Mouse (Mus musculus): ENCODE results near the gene Gm17509. TPM values are rescaled to one million over a fixed set of nuclear protein-coding genes. Genes with fewer than 3 reads are reported as not detected.

The Gm17509 gene
- polyA plus RNA-seq, 1 experiment, result not detected

- TF ChIP-seq CTCF (IDR thresholded peaks at IDR 0.05; ENCODE audit: low read depth, low read length) (no peak), POLR2A (IDR thresholded peaks at IDR 0.05; ENCODE audit: borderline replicate concordance, low read depth, low read length) (no peak)
- H3K27ac ChIP-seq (ENCODE audit: insufficient read depth, low read depth, low read length), result peak overlapping the region; percentile 88
- peak overlapping the region; percentile 32 for H3K4me3 ChIP-seq (ENCODE audit: insufficient read depth, low read length)
- peaks cover 17% of the 10 kb centered on the region for H3K4me1 ChIP-seq (ENCODE audit: control insufficient read depth, insufficient read depth, low read length)
Measured at GRCm38 (mm10) chr13:117211386-117211875, 9.4 kb downstream of the Gm17509 start.

- no peak for TF ChIP-seq CTCF (IDR thresholded peaks at IDR 0.05; ENCODE audit: low read depth, low read length)
- TF ChIP-seq POLR2A (IDR thresholded peaks at IDR 0.05; ENCODE audit: borderline replicate concordance, low read depth, low read length), result no peak
- Histone ChIP-seq H3K27ac (ENCODE audit: insufficient read depth, low read depth, low read length) (no peak within 1 kb of the TSS), H3K4me1 (ENCODE audit: control insufficient read depth, insufficient read depth, low read length) (peaks cover 19% of the 10 kb centered on the region), H3K4me3 (ENCODE audit: insufficient read depth, low read length) (no peak within 1 kb of the TSS)
Measured at GRCm38 (mm10) chr13:117208236-117208635, 12.6 kb downstream of the Gm17509 start, which contains the start of gene Emb. Gene Emb (plus strand): TSS chr13:117208536.

GRCm38 (mm10) chr13:117206066-117206465 lies 14.8 kb downstream of the Gm17509 start:
- Histone ChIP-seq H3K4me1 (ENCODE audit: control insufficient read depth, insufficient read depth, low read length) (peaks cover 10% of the 10 kb centered on the region), H3K27ac (ENCODE audit: insufficient read depth, low read depth, low read length) (no peak overlapping the region), H3K4me3 (ENCODE audit: insufficient read depth, low read length) (no peak overlapping the region)
- TF ChIP-seq CTCF (IDR thresholded peaks at IDR 0.05; ENCODE audit: low read depth, low read length) (no peak), POLR2A (IDR thresholded peaks at IDR 0.05; ENCODE audit: borderline replicate concordance, low read depth, low read length) (no peak)

- TF ChIP-seq POLR2A (IDR thresholded peaks at IDR 0.05; ENCODE audit: borderline replicate concordance, low read depth, low read length) (no peak), CTCF (IDR thresholded peaks at IDR 0.05; ENCODE audit: low read depth, low read length) (no peak)
- Histone ChIP-seq H3K27ac (ENCODE audit: insufficient read depth, low read depth, low read length) (no peak overlapping the region), H3K4me3 (ENCODE audit: insufficient read depth, low read length) (no peak overlapping the region)
Measured at GRCm38 (mm10) chr13:117204685-117205084, 16.2 kb downstream of the Gm17509 start.

GRCm38 (mm10) chr13:117202755-117203471 lies 18.0 kb downstream of the Gm17509 start:
- TF ChIP-seq POLR2A (IDR thresholded peaks at IDR 0.05; ENCODE audit: borderline replicate concordance, low read depth, low read length) (no peak), CTCF (IDR thresholded peaks at IDR 0.05; ENCODE audit: low read depth, low read length) (peak; percentile 67)
- H3K4me3 ChIP-seq (ENCODE audit: insufficient read depth, low read length), result no peak overlapping the region
- no peak overlapping the region for H3K27ac ChIP-seq (ENCODE audit: insufficient read depth, low read depth, low read length)
- H3K4me1 ChIP-seq (ENCODE audit: control insufficient read depth, insufficient read depth, low read length), result peaks cover 3% of the 10 kb centered on the region; the same call in 1 of the 2 replicates

More at GRCm38 (mm10) chr13:117204685-117205084, 16.2 kb downstream of the Gm17509 start:
- H3K4me1 ChIP-seq (ENCODE audit: control insufficient read depth, insufficient read depth, low read length), result peaks cover 9% of the 10 kb centered on the region

- Histone ChIP-seq H3K27ac (ENCODE audit: insufficient read depth, low read depth, low read length) (no peak overlapping the region), H3K4me1 (ENCODE audit: control insufficient read depth, insufficient read depth, low read length) (peaks cover 9% of the 10 kb centered on the region), H3K4me3 (ENCODE audit: insufficient read depth, low read length) (no peak overlapping the region)
- TF ChIP-seq CTCF (IDR thresholded peaks at IDR 0.05; ENCODE audit: low read depth, low read length), result no peak
- no peak for TF ChIP-seq POLR2A (IDR thresholded peaks at IDR 0.05; ENCODE audit: borderline replicate concordance, low read depth, low read length)
Measured at GRCm38 (mm10) chr13:117198402-117199083, 22.3 kb downstream of the Gm17509 start.

GRCm38 (mm10) chr13:117197666-117198065 lies 23.2 kb downstream of the Gm17509 start:
- peaks cover 11% of the 10 kb centered on the region for H3K4me1 ChIP-seq (ENCODE audit: control insufficient read depth, insufficient read depth, low read length)
- no peak overlapping the region for H3K27ac ChIP-seq (ENCODE audit: insufficient read depth, low read depth, low read length)
- H3K4me3 ChIP-seq (ENCODE audit: insufficient read depth, low read length), result no peak overlapping the region
- TF ChIP-seq POLR2A (IDR thresholded peaks at IDR 0.05; ENCODE audit: borderline replicate concordance, low read depth, low read length), result no peak

GRCm38 (mm10) chr13:117195569-117196495 lies 25.0 kb downstream of the Gm17509 start:
- Histone ChIP-seq H3K27ac (ENCODE audit: insufficient read depth, low read depth, low read length) (no peak overlapping the region), H3K4me3 (ENCODE audit: insufficient read depth, low read length) (no peak overlapping the region), H3K4me1 (ENCODE audit: control insufficient read depth, insufficient read depth, low read length) (peaks cover 11% of the 10 kb centered on the region)
- no peak for TF ChIP-seq CTCF (IDR thresholded peaks at IDR 0.05; ENCODE audit: low read depth, low read length)
- TF ChIP-seq POLR2A (IDR thresholded peaks at IDR 0.05; ENCODE audit: borderline replicate concordance, low read depth, low read length), result no peak

GRCm38 (mm10) chr13:117193422-117193983 lies 27.4 kb downstream of the Gm17509 start:
- Histone ChIP-seq H3K27ac (ENCODE audit: insufficient read depth, low read depth, low read length) (no peak overlapping the region), H3K4me1 (ENCODE audit: control insufficient read depth, insufficient read depth, low read length) (peaks cover 11% of the 10 kb centered on the region), H3K4me3 (ENCODE audit: insufficient read depth, low read length) (no peak overlapping the region)
- TF ChIP-seq CTCF (IDR thresholded peaks at IDR 0.05; ENCODE audit: low read depth, low read length) (no peak), POLR2A (IDR thresholded peaks at IDR 0.05; ENCODE audit: borderline replicate concordance, low read depth, low read length) (no peak)
